Mouse (Mus musculus): ENCODE results near the gene Neil3.
"Not testable (repeated sequence)": the region's sequence is repeated elsewhere in the genome, so short reads cannot be mapped to it uniquely, and the experiment has no call there.

The Neil3 gene

DNA sequence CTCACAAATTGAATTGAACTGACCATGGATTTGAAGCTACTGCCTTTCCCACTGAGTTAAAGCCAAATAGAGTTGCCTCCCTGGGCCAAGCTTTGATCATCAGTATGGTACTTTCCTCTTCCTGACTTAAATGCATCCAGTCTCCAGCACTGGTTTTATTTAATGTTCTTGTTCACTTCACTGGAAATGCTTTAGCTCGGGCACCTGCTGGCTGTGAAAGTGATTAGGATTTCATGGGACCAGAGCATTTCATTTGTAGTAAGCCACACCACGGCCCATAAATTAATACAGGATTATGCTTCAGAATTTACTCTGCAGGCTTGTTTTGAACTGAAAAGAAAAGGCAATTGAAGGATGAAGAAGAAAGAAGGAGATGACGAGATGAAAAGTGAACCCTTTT is 100.8 kb downstream of the Neil3 start:
- not testable (repeated sequence) for DNase-seq (ENCODE audit: low spot score in 2 of 2)
